Mouse (Mus musculus) limb, embryonic 11.5 days (tissue): ENCODE data around the gene Pepd. TPM values are rescaled to one million over a fixed set of nuclear protein-coding genes. Genes with fewer than 3 reads are reported as not detected.

Experiments
- ATAC-seq: fragments of 200-750 bp; cut with Nextera tagmentation; 2 replicates; pipeline ENCODE4 v1.8.0; 2017; ENCODE audit warnings: low read depth; ENCODE audit not compliant: insufficient number of reproducible peaks, low FRiP score, low TSS enrichment
- DNase-seq: peaks from one replicate; pipeline ENCODE4 v3.0.0-alpha.2; 2015; ENCODE audit warnings: low spot score
- H3K27ac ChIP-seq: fragments of 300-500 bp; sonication (generic); replicated peaks from 2 replicates; pipeline ENCODE4 v1.5.1; 2014; ENCODE audit warnings: low read depth, mild to moderate bottlenecking, low read length
- H3K27me3 ChIP-seq: fragments of 300-500 bp; sonication (generic); 2 replicates; pipeline ENCODE4 v1.6.1; 2014; ENCODE audit warnings: mild to moderate bottlenecking, low read length, mixed read lengths; ENCODE audit not compliant: control insufficient read depth, insufficient read depth
- H3K36me3 ChIP-seq: fragments of 300-500 bp; sonication (generic); 2 replicates; pipeline ENCODE4 v1.6.1; 2014; ENCODE audit warnings: mild to moderate bottlenecking, low read length, moderate library complexity, mixed read lengths; ENCODE audit not compliant: control insufficient read depth, insufficient read depth
- H3K4me1 ChIP-seq: fragments of 300-500 bp; sonication (generic); 2 replicates; pipeline ENCODE4 v1.6.1; 2014; ENCODE audit warnings: low read length, mixed read lengths; ENCODE audit not compliant: control insufficient read depth, insufficient read depth
- H3K4me2 ChIP-seq: fragments of 300-500 bp; sonication (generic); 2 replicates; pipeline ENCODE4 v1.6.1; 2014; ENCODE audit warnings: low read depth, mild to moderate bottlenecking, moderate library complexity; ENCODE audit not compliant: severe bottlenecking
- H3K4me3 ChIP-seq: fragments of 300-500 bp; sonication (generic); 2 replicates; pipeline ENCODE4 v1.5.1; 2014; ENCODE audit warnings: low read depth, low read length
- H3K9ac ChIP-seq: fragments of 300-500 bp; sonication (generic); 2 replicates; pipeline ENCODE4 v1.6.1; 2014; ENCODE audit warnings: mild to moderate bottlenecking, low read length
- H3K9me3 ChIP-seq: fragments of 300-500 bp; sonication (generic); 2 replicates; pipeline ENCODE4 v1.6.1; 2016; ENCODE audit warnings: low read length; ENCODE audit not compliant: control insufficient read depth
- WGBS: fragments of 180-500 bp; shearing (Covaris S2); extraction: QIAGEN DNeasy Blood & Tissue Kit; methylation state at CpG from one replicate; pipeline ENCODE4 v1.1.7; 2014; 5-methylcytosine and 5-hydroxymethylcytosine counted together
- polyA plus RNA-seq: library from polyadenylated mRNA; unstranded; fragments of >200 nt; fragmentation: Nextera tagmentation; extraction: Ambion mirVana; gene quantifications from 2 replicates; pipeline ENCODE4 v1.2.1, GENCODE M21; 2014

Pepd gene
- polyA plus RNA-seq, 1 experiment from 2014 or later: 68.6 TPM

DNA sequence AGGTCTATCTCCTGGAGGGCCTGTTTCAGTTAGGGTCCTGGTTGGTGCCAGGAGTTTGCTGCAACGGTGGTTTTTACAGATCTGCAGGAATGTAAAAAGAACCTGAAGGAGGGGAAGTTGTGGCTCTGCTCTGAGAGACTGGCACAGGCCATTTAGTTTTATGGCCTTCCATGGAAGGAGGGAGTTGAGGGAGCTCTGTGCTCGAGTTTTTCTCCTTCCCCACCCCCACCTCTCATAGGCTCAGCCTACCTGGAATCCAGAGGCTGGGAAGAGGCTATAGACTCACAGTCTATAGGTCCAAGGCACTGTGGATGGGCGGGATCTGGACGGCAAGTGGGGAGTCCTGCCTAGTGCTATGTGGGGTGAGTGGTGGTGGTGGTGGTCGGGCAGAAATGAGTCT lies 6.9 kb downstream of the Pepd start:
- ATAC-seq: peak; percentile 27; the same call in 1 of the 2 replicates
- DNase-seq: no peak
- H3K4me2 ChIP-seq: no peak overlapping the region
- H3K36me3 ChIP-seq: 0 out of 2 replicates have a peak, but pooled peaks cover 4% of the 10 kb centered on the region
- H3K4me3 ChIP-seq: no peak overlapping the region
- H3K4me1 ChIP-seq: no peaks in the 10 kb centered on the region
- 58% methylated on average over 5 of the region's 5 CpGs for WGBS
- H3K27ac ChIP-seq: no peak overlapping the region
- no peaks in the 10 kb centered on the region for H3K9me3 ChIP-seq
- no peak overlapping the region for H3K9ac ChIP-seq
- no peaks in the 10 kb centered on the region for H3K27me3 ChIP-seq

DNA sequence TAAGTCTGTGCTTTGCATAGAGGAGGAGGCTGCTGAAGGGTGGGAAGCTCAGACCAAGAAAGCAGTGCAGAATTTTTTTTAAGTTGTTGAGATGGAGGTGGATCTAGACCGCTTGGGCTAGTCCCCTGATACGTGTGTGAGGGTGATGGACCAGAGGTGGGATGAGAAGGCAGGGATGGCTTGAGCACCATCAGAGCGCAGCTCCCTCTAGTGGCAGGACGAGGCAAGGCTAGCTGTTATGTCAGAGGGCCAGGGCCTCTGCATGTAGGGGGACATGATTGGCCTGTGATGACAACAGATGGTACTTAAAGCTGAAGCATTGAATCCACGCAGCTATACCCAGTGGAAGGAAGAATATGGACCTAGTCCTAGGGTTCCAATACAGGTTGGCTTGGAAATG lies 7.6 kb downstream of the Pepd start:
- Histone ChIP-seq H3K4me2 (no peak overlapping the region), H3K4me3 (no peak overlapping the region), H3K36me3 (0 out of 2 replicates have a peak, but pooled peaks cover 4% of the 10 kb centered on the region), H3K27me3 (no peaks in the 10 kb centered on the region), H3K4me1 (no peaks in the 10 kb centered on the region), H3K9ac (no peak overlapping the region), H3K9me3 (no peaks in the 10 kb centered on the region), H3K27ac (no peak overlapping the region)
- ATAC-seq: no peak
- 55% methylated on average over 5 of the region's 5 CpGs for WGBS
- peak; percentile 55 for DNase-seq

DNA sequence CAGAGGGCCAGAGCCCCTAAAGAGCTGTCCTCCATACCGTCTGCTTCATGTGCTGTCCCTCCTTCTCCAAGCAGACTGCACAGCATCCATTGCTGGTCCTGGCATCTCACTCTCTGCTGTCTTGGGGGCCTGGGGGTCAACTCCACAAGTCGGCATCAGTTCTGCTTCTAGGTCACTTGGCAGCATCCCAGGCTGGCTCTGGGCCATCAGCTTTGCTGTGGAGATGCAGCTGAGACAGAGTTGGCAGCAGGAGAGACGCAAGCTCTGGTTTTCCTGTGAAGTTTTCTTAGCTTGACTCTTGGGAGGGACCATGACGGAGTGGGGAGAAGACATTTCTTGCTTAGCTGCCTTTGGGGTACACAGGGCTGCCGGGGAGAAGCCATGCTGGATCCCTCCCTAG lies 13.0 kb downstream of the Pepd start:
- no peak overlapping the region for H3K4me2 ChIP-seq
- H3K4me1 ChIP-seq: no peaks in the 10 kb centered on the region
- H3K9ac ChIP-seq: no peak overlapping the region
- H3K36me3 ChIP-seq: 0 out of 2 replicates have a peak, but pooled peaks cover 4% of the 10 kb centered on the region
- H3K9me3 ChIP-seq: no peaks in the 10 kb centered on the region
- WGBS: 90% methylated on average over 5 of the region's 5 CpGs
- no peak overlapping the region for H3K4me3 ChIP-seq
- DNase-seq: no peak
- H3K27me3 ChIP-seq: no peaks in the 10 kb centered on the region
- ATAC-seq: no peak
- no peak overlapping the region for H3K27ac ChIP-seq

DNA sequence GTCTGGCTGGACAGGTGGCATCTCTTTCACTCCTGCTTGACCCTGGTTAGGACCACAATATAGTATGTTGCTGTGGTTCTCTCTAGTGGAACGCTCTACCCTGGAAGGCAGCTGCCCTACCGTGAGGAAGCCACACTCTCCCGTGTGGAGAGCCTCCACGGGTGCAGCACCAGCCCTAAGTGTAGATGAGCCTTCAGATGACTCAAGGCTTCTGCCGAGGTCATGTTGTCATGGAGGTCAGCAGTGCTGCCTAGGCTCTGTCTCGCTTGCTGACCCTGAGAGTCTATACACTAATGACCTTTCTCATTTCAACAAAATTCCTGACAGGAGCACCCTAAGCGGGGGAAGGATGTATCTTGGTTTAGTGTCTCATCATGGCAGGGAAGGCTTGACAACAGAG lies 13.8 kb downstream of the Pepd start:
- H3K4me2 ChIP-seq: no peak overlapping the region
- no peaks in the 10 kb centered on the region for H3K9me3 ChIP-seq
- 90% methylated on average over 7 of the region's 7 CpGs for WGBS
- no peak overlapping the region for H3K9ac ChIP-seq
- H3K36me3 ChIP-seq: 0 out of 2 replicates have a peak, but pooled peaks cover 4% of the 10 kb centered on the region
- no peak overlapping the region for H3K27ac ChIP-seq
- H3K4me3 ChIP-seq: no peak overlapping the region
- ATAC-seq: no peak
- no peak for DNase-seq
- no peaks in the 10 kb centered on the region for H3K27me3 ChIP-seq
- 0 out of 2 replicates have a peak, but pooled peaks cover 2% of the 10 kb centered on the region for H3K4me1 ChIP-seq

DNA sequence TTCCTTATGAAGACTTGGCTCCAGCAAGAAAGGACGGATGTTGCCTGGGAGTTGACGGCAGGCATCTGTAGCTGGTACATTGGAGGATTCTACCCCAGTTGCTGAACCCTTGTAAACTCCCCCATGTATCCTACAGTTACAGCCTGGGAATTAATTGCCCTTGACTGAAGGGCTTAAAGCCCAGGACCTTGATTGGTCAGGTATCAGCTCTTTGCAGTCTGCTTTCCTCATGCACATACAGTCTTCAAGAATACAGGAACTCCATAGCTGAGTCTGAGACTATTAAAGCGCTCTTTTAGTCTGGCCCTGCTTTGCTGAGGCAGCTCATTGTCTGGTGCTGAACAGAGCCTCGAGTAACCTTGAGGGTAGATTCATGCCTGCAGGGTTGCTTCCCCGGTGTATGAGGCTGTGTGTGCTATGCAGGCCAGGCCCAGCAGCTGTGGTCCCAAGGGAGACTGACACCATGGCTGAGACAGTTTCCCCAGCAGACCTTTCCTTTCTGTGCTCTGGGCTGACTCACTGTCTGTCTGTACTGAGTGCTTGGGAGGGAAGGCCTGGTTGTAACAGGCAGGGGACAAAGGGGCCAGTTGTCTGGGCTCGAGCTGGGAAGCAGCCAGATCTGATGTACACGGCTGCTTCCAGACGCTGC lies 17.6 kb downstream of the Pepd start:
- DNase-seq (no peak), ATAC-seq (peak; percentile 60; the same call in 1 of the 2 replicates)
- H3K4me2 ChIP-seq: no peak overlapping the region
- H3K36me3 ChIP-seq: no peaks in the 10 kb centered on the region; the same call in 1 of the 2 replicates
- no peaks in the 10 kb centered on the region for H3K27me3 ChIP-seq
- H3K9ac ChIP-seq: no peak overlapping the region
- H3K4me1 ChIP-seq: 0 out of 2 replicates have a peak, but pooled peaks cover 2% of the 10 kb centered on the region
- H3K9me3 ChIP-seq: no peaks in the 10 kb centered on the region
- no peak overlapping the region for H3K4me3 ChIP-seq
- 68% methylated on average over 8 of the region's 8 CpGs for WGBS
- H3K27ac ChIP-seq: no peak overlapping the region

DNA sequence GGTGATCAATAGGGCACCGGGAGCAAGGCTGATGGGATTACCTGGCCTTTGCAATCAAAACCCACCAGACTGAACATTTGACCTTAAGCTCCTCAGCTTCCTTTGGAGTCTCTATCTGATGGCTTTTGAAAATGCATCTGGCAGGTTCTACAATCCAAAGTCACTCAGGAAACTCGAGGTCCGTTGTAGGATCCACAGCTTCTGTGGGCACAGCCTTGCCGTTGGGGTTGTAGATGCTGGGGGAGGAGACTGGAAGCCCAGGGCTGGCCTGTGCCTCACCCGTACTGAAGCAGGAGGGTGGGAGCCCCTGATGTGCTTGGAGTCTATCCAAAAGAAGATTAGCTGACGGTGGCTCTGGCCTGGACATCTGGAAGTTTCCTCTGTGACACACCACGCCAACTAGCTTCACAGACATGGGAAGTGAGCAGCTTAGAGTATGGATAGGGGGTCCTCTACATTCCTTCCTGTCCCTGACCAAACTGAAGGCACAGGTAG lies 18.1 kb downstream of the Pepd start:
- ATAC-seq (no peak), DNase-seq (no peak)
- H3K4me3 ChIP-seq: no peak overlapping the region
- H3K36me3 ChIP-seq: no peaks in the 10 kb centered on the region; the same call in 1 of the 2 replicates
- no peaks in the 10 kb centered on the region for H3K9me3 ChIP-seq
- WGBS: 80% methylated on average over 7 of the region's 7 CpGs
- no peaks in the 10 kb centered on the region for H3K27me3 ChIP-seq
- H3K4me2 ChIP-seq: no peak overlapping the region
- H3K27ac ChIP-seq: no peak overlapping the region
- H3K9ac ChIP-seq: no peak overlapping the region
- 0 out of 2 replicates have a peak, but pooled peaks cover 2% of the 10 kb centered on the region for H3K4me1 ChIP-seq

DNA sequence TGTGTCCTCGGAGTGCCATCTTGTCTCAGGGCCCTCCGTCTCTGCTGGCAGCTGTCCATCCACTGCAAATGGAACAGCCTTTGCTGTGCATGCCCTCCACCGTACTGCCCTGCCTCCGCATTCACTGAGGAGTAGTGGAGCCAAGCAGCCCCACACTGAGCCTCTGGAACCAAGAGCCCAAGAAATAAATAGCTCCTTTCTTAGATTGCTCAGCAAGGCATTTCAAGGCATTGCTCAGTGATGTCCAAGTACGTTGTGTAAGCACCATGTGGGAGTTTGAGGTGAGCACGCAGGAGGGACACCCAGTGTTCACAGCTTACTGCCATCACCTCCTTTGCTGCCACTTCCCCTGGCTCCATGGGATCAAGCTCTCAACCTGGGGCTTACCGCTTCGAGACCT lies 20.5 kb downstream of the Pepd start:
- no peak overlapping the region for H3K9ac ChIP-seq
- H3K27ac ChIP-seq: no peak overlapping the region
- no peaks in the 10 kb centered on the region for H3K27me3 ChIP-seq
- H3K36me3 ChIP-seq: peaks cover 3% of the 10 kb centered on the region; the same call in 1 of the 2 replicates
- peaks cover 7% of the 10 kb centered on the region; the same call in 1 of the 2 replicates for H3K9me3 ChIP-seq
- 88% methylated on average over 8 of the region's 8 CpGs for WGBS
- no peak for ATAC-seq
- no peak overlapping the region for H3K4me3 ChIP-seq
- 0 out of 2 replicates have a peak, but pooled peaks cover 2% of the 10 kb centered on the region for H3K4me1 ChIP-seq
- no peak for DNase-seq
- no peak overlapping the region for H3K4me2 ChIP-seq

DNA sequence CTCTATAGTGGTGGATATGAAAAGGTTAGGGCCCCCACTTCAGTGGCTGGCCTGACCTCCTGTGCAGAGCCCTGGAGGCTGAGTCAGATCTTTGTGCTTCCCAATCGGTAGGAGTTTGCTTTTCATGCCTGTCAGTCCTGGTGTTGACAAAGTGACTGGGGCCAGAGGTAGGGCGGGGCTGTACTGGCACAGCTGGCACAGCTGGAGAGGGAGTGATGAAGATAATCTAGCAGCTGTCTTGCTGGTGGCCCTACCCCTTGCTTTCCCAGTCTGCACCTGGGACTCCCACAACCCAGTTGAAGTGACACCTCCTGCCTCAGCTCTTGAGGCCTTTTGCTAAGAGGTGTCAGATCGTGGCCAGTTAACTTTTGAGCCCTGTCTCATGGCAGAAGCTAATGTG lies 21.0 kb downstream of the Pepd start:
- H3K4me2 ChIP-seq: no peak overlapping the region
- H3K27ac ChIP-seq: no peak overlapping the region
- no peaks in the 10 kb centered on the region for H3K27me3 ChIP-seq
- H3K9me3 ChIP-seq: peaks cover 7% of the 10 kb centered on the region; the same call in 1 of the 2 replicates
- 70% methylated on average over 3 of the region's 3 CpGs for WGBS
- DNase-seq: no peak
- no peak overlapping the region for H3K9ac ChIP-seq
- H3K4me3 ChIP-seq: no peak overlapping the region
- no peak for ATAC-seq
- H3K36me3 ChIP-seq: peaks cover 3% of the 10 kb centered on the region; the same call in 1 of the 2 replicates
- 0 out of 2 replicates have a peak, but pooled peaks cover 2% of the 10 kb centered on the region for H3K4me1 ChIP-seq
